Mouse (Mus musculus) 3134 (cell line): ENCODE measurements around the gene Tmem102.

ENCODE experiments used
- DNase-seq: peaks from one replicate; pipeline ENCODE4 v3.0.0-alpha.2; 2011; ENCODE audit warnings: low spot score; ENCODE audit not compliant: insufficient read length; ENCODE audit errors: extremely low read depth

The Tmem102 gene

DNA sequence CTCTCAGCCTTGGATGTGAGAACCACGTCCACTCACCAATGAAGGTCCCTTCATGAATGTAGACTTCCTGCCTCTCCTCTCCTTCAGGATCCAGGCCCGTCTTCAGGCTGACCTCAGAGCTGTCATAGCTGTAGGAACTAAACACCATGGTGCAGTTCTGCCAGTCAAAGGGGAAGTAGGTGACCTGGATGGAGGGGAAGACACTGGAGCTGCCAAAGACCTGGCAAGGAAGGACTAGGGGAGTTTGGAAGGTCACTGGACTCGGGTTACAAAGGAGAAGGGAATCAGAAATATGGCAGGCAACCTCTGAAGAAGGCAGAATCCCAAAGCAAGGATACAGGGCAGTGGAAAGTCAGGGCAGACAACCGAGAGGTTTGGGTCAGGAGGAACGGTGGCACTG, 12.0 kb downstream of the Tmem102 start:
- DNase-seq, result no peak

DNA sequence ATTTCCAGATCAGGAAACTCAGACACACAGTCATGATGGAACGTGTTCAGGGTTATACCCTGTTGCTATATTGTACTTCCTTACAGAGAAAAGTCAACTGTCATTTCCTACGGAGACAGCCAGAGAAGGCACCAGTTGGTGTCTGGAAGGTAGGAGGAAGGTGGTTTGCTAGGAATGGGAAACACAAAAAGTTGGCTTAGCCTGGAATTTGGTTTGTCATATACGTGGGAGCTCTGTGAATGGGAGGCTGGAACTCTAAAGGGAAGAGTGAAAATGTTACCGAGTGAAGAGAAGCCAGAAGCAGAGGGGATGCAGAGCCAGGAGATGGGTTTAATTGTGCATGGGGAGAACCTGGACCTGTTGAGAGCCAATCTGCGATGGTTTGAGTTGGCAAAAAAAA, 14.0 kb downstream of the Tmem102 start:
- no peak for DNase-seq

- no peak for DNase-seq
Observed at GRCm38 (mm10) chr11:69789431-69789830, 16.0 kb downstream of the Tmem102 start.

GRCm38 (mm10) chr11:69787306-69787705, 18.1 kb downstream of the Tmem102 start:
- DNase-seq, result no peak

GRCm38 (mm10) chr11:69784793-69785272, 20.6 kb downstream of the Tmem102 start:
- no peak for DNase-seq

DNA sequence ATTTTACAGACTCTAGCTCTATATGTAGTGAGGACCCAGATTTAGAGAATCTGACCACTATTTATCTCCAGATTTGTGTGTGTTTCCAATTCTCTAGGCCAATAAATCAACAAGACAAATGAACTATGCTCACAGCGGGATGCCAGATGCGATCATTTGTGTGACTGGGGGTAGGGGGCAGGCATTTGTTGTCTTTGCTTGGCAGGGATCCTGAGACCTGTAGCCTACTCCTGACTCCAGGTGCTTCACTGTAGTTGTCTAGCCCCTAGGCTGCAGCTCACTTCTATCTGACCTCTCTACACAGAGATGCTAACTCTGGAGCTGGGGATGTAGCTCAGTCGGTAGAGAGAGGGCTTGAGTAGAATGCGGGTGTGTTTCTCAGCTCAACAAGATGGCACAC, 23.6 kb downstream of the Tmem102 start:
- no peak for DNase-seq

DNA sequence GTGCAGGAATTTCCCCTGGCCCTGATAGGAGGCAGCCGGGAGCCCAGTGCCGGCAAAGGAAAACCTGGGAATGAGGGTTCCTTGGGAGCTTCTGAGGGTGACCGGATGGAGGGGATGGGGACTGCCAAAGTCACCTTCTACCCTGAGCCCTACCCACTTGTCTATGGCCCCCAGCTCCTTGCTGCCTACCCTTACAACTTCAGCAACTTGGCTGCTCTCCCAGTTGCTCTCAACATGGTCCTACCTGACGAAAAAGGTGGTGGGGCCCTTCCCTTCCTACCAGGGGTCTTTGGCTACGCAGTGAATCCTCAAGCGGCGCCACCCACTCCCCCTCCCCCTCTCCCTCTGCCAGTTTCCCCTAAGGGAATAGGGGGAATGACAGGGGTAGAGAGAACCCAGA, 26.4 kb downstream of the Tmem102 start:
- DNase-seq, result no peak

DNA sequence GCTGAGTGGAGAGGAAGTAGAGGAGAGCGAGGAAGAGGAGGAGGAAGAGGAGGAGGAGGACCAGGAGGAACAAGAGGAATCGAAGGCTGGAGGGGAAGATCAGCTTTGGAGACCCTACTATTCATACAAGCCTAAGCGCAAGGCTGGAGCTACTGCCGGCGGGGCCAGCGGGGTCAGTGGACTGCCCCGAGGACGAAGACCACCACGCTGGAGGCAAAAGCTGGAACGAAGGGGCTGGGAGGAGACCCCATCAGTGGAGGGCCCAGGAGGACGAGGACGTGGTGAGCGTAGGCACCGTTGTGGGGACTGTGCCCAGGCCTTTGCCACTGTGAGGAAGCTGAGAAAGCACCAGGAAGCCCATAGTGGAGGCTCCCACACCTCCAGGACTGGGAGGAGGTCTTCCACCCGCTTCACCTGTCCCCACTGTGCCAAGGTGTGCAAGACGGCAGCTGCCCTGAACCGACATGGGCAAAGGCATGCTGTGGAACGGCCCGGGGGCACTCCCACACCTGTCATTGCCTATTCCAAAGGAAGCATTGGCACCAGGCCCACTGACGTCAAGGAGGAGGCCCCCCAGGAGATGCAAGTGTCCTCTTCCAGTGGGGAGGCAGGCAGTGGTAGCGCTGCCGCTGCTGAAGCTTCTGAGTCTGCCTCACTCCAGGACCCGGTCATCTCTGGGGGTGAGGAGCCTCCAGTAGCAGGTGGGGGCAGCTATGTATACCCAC, 27.0 kb downstream of the Tmem102 start:
- no peak for DNase-seq

DNA sequence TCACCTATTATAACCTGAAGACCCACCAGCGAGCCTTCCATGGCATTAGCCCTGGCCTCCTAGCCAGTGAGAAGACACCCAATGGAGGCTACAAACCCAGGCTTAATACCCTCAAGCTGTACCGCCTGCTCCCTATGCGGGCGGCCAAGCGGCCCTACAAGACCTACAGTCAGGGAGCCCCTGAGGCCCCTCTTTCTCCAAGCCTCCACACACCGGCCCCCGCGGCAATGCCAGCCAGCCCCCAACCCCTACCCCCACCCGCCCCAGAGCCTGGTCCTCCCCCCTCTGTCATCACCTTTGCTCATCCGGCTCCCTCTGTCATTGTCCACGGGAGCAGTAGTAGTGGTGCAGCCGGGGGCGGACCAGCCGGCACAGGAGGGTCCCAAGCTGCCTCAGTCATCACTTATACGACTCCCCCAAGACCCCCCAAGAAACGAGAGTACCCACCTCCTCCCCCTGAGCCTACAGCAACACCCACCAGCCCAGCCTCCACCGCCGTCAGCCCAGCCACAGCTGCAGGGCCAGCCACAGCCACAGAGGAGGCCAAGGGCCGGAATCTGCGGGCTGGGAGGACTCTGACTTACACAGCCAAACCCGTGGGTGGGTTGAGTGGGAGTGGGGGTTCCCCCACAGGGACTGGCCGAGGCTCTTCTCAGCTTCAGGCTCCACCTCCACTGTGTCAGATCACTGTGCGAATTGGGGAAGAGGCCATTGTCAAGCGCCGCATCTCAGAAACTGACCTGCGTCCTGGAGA, 27.7 kb downstream of the Tmem102 start:
- no peak for DNase-seq

GRCm38 (mm10) chr11:69776488-69776887, 28.9 kb downstream of the Tmem102 start:
- no peak for DNase-seq

- DNase-seq, result no peak
Observed at GRCm38 (mm10) chr11:69775716-69776115, 29.7 kb downstream of the Tmem102 start.

DNA sequence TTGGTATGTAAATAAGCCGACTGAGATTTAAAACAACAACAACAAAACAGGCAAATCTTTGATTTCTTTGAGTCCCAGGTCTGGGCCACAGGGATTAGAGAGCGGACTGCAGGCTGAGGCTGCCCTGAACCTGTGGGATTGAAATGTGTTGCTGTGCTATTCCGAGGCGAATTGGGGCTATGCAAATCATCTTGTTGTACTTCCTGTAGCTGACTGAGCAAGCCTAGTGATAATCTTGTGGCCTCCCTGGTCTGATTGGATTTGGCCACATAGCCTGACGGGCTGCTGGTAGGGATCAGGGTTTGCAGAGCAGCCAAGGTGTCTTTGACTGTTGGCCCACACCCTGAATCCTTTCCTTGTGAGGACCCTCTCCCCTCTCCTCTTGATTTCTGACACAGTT, 30.5 kb downstream of the Tmem102 start:
- DNase-seq, result no peak

- DNase-seq, result no peak
Observed at GRCm38 (mm10) chr11:69767625-69767909, 37.9 kb downstream of the Tmem102 start.

GRCm38 (mm10) chr11:69766872-69767624, 38.4 kb downstream of the Tmem102 start:
- no peak for DNase-seq

- DNase-seq, result peak; percentile 78
Observed at GRCm38 (mm10) chr11:69766126-69766609, 39.3 kb downstream of the Tmem102 start.

DNA sequence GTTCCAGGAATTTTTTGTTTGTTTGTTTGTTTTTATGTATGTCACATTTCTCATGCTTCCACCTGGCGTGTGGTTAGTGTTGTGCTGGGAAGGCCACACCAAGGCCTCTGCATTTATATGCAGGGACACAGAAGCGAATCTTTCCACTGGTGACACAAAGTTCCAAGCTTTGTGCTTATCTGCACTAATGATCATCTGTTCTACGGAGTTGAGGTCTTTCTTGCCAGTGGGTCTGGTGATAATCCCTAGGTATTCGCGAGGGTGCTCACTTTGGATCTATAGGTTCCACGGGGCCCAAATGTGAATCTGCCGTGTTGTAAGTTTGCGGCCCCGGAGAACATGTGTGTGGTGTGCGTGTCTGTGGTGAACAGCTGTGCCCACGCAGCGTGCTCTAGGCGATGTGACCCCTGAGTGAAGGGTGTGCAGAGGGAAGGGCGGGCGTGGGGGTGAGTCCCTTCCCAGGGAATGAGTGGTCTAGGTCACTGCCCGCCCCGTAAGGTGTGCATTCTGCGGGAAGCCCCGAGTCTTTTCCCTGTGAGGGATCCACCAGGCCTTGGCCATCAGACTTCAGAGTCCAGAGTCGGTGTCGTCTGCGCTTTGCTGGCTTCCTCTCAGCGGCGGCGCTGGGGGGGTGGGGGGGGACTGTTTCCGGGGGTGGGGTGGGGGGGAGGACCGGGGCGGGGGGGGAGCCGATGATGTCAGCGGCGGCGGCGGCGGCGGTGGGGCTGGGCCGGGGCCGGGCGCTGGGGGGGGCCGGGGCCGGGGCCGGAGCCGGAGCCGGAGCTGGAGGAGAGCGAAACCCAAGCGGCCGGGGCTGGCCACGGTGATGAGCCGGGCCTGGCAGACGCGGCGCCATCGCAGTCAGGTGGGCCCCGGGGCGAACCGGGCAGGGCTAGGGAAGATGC, 40.0 kb downstream of the Tmem102 start, which contains the start of gene Zbtb4:
Gene Zbtb4 (plus strand): TSS at position 692 of the 905 bp plus-strand sequence.
- DNase-seq, result peak; percentile 52

GRCm38 (mm10) chr11:69763551-69763950, 41.9 kb downstream of the Tmem102 start:
- peak; percentile 49 for DNase-seq

DNA sequence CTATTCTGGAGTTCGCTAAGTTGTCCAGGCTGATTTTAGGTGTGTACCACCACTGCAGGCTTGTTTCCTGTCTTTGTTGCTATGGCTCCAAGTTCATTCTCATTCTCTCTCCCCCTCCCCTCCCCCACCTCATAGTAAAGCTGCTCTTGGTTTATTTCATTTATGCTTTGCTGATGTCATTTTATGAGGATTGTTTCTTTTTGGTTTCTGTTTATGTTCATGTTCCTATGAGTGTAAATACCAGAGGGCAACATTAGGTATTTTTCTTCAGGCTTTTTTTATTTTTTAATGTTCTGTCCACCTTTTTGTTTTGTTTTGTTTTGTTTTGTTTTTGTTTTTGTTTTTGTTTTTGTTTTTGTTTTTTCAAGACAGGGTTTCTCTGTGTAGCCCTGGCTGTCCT, 43.6 kb downstream of the Tmem102 start, which contains the start of gene Slc35g3:
Gene Slc35g3 (minus strand): TSS at position 101 of the 400 bp plus-strand sequence.
- no peak for DNase-seq

DNA sequence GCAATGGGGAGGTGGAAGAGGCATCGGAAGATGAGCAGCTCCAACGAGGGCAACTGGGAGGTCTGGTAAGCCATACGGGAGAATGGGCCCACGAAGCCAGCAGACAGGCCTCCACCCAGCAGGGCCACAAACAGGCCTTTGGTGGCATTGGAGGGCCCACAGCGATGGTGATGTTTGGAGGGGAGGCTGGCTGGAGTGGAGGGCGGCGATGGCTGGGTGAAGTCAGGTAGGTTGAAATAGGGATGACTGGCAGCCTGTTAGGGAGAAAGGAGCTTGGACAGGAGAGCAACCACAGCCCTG, 44.6 kb downstream of the Tmem102 start:
- no peak for DNase-seq

DNA sequence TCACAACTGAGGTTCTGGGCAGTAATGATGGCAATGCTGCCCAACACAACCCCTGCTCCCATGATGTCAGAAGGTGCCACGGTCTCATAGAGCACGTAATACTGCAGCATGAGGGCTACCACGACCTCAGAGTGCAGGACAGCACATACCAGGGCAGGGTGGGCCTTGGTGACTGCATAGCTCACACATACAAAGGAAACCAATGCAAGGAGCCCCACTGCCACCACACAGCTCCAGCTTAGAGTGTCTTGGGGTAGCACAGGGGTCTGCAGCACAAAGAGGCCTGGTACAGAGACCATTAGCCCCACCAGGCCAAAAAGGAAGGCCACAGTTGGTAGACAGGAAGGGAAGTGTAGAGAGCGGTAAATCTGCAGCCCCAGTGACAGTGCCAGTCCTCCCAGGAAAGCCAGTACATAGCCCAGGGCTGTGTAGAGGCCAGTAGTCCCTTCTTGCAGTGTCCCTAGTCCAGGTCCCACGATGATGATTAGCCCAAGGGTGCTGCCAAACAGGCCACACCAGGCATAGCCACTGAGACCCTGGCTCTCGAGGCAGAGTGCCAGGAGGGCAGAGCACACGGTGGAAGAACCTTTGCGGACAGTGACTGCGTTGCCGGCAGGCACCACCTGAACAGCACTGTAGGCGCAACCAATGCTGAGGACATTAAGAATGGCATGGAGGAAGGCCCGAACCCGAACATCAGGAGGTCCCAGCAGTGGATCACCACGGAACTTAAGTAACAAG, 45.1 kb downstream of the Tmem102 start:
- no peak for DNase-seq
